Mouse (Mus musculus) neural tube, embryonic 10.5 days (tissue): Measurements from ENCODE around the gene Pnkd.
"Not testable (repeated sequence)": the region's sequence is repeated elsewhere in the genome, so short reads cannot be mapped to it uniquely, and the experiment has no call there.

Experiments
- DNase-seq: peaks from one replicate; pipeline ENCODE4 v3.0.0-alpha.2; 2017; ENCODE audit warnings: low spot score; ENCODE audit errors: extremely low spot score

The Pnkd gene

GRCm38 (mm10) chr1:74387386-74387988 is 102.8 kb downstream of the Pnkd start:
- no peak for DNase-seq

- DNase-seq = no peak
Observed at GRCm38 (mm10) chr1:74388398-74388920, 103.7 kb downstream of the Pnkd start.

DNA sequence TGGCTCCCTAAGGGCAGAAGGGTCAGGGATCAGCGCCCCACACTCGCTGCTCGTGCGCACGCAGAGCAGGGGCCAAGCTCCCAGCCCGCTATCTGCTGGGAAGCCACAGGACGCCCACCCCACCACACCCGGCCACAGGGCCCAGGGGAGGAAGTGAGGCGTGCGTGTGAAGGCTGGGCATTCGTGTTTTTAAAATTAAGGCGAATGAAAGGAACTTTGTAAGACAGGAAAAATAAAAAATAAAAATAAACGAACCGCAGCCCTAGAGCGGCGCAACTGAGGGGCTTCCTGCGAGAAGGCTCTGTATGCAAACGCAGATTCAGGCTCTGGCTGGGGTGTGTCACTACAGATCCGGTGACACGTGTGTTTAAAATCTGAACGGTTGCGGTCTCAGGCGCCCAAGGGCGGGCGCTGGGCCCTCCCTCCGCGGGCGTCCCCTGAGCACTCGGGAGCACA is 105.1 kb downstream of the Pnkd start:
- DNase-seq = peak; percentile 38

DNA sequence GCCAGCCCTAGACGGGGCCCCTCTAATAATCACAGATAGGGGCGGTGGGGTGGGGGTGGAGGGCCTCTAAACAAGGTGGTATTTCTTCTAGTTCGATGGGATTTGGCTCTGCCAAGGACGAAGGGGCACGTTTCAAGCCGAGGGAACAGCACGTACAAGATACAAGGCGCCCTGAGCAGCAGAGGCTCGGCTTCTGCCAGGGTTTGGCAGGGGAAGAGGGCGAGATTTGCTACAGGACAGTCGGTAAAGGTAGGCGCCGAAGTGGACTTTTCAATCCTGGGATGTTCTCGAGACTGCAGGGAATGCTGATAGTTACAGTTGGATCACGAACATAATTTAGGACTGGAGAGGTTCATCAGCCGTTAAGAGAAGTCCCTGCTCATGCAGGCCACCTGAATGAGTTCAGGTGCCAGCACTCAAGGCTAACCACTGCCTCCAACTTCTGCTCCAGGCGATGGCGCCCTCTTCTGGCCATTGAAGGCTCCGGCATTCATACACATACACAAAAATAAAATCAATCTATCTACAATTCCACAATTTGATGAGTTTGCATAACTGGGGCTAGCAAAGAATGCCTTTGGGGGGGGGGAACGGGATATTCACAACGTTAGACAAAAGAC is 105.7 kb downstream of the Pnkd start:
- DNase-seq = peak; percentile 66

DNA sequence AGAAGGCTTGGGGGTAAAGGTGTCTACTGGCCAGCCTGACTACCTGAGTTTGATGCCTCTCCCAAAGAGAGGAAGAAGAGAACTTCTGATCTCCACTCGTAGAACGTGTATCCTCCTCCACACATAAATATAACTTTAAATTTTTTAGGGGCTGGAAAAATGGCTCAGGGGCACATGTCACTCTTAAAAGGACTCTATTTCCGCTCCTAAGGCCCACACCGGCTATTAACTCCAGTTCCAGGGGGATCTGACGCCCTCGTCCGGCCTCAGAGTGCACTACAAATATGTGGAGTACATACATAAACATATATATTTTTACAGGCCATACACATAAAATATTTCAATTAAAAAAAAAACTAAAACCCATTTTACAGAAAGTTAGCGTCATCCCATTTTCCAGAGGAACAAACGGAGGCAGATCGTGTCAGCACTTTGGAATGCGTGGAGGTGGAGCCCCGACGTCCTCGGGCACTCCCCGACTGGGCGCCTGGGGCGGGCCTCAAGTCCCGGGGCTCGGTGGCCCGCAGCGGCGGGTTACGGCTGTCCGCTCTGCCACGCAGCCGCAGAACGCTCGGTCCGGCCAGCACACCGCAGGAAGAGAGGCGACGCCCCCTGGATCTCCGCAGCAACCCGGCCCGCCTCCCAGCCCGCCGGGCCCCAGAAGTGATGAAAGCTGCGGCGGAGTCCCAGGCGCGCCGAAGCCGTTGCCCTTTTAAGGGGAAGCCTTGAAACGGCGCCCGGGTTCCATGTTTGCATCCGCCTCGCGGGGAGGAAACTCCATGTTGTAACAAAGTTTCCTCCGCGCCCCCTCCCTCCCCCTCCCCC is 106.4 kb downstream of the Pnkd start, which contains the start of gene Ctdsp1:
Ctdsp1 (plus strand) TSS at position 586 of the 825 bp plus-strand sequence.
- DNase-seq = peak; percentile 97

GRCm38 (mm10) chr1:74391844-74392441 is 107.2 kb downstream of the Pnkd start:
- DNase-seq = peak; percentile 69

- DNase-seq = no peak
Observed at GRCm38 (mm10) chr1:74392446-74392994, 107.8 kb downstream of the Pnkd start.

GRCm38 (mm10) chr1:74393010-74393409 is 108.3 kb downstream of the Pnkd start:
- no peak for DNase-seq

DNA sequence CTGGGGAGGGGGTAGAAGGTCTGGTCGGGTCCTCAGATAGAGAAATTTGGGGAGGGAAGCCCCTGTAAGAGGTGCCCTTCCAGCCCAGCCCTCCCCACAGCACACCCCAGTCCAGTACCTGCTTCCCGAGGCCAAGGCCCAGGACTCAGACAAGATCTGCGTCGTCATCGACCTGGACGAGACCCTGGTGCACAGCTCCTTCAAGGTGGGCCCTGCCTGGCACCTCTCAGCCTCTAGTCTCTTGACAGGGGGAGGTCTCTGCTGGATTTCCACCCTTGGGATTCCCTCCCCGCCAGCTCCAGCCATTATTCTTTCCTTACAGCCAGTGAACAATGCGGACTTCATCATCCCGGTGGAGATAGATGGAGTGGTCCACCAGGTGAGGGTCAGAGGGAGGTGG is 109.0 kb downstream of the Pnkd start:
- DNase-seq = no peak

DNA sequence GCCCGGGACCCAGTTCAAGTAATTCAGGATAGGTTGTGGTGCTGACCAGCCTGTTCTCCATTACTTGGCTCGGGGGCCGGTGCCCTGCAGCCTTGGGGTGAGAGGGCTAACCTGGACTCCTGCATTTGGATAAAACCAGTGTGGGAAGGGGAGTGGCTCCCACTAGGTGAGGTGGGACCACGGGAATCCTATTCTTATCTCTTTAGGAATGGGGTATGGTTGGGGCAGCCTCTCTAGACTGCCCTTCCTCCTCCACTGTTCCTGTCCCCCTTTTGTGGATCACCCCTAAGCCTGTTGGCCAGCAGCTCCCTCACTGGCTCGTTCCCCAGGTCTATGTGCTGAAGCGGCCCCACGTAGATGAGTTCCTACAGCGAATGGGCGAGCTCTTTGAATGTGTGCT is 109.6 kb downstream of the Pnkd start:
- DNase-seq = no peak

DNA sequence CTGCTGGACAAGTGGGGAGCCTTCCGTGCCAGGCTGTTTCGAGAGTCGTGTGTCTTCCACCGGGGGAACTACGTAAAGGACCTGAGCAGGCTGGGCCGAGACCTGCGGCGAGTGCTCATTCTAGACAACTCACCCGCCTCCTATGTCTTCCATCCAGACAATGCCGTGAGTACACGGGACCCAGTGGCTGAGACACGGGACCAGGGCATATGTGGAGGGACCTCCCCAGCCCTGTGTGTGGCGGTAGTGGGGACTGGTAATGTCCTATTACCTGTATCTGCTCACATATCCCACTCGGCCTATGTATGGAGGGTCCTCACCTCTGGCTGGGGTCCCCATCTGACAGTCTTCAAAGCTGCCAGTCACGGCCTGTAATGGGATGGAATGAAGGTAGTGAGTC is 110.1 kb downstream of the Pnkd start:
- no peak for DNase-seq

- DNase-seq = no peak
Observed at GRCm38 (mm10) chr1:74395290-74395689, 110.6 kb downstream of the Pnkd start.

DNA sequence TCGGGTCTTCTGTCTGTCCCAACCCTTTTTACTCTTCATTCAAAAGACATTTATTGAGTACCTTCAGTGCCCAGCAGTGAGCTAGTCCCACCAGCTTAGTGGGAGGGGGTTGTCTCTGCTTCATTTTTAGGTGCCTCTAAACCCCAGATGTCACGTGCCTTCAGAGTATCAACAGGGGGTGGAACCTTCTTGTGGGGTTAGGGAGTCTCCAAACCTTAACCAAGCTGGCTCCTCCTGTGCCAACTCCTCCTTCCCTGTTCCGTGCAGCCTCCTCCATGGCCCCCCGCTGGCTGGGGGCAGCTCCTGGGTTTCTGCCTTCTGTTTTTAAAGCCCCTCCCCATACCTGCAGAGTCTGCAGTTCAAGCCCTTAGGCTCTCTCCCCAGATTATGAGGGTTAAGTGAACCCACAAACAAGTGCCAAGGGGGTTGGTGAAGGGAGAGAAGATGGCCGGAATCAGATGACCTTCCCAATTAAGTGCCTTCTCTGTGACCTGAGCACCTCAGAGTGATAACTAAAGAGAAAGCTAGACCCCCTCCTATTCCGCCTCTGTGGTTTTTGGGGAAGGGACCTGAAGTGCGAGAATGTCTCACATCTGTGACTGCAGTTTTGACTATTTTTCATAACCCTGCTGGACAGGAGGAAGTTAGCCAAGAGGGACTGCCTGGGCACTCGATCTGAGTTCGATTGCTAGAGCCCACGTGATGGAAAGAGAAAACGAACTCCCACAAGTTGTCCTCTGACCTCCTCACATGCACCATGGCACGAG is 111.9 kb downstream of the Pnkd start:
- not testable (repeated sequence) for DNase-seq

- peak; percentile 97 for DNase-seq
Observed at GRCm38 (mm10) chr1:74397268-74397918, 112.7 kb downstream of the Pnkd start.

- peak; percentile 71 for DNase-seq
Observed at GRCm38 (mm10) chr1:74397919-74398451, 113.3 kb downstream of the Pnkd start.

DNA sequence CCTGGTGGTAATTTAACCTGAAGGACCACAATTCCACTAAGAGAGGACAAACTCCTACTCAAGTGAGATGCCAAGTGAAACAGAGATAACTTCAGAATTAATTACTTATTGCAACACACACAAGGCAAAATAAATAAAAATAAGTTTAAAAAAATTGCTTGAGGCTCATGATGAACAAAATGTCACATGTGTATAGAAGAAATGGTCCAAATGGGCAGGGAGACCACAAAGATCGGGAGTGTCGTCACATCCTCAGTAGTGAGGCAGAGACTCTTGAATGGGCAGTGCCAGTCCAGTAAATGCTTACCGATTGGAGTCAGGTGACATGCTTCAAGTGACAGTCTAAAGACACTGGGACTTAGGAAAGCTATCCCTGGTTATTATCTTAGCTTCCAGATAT is 115.8 kb downstream of the Pnkd start:
- DNase-seq = no peak

DNA sequence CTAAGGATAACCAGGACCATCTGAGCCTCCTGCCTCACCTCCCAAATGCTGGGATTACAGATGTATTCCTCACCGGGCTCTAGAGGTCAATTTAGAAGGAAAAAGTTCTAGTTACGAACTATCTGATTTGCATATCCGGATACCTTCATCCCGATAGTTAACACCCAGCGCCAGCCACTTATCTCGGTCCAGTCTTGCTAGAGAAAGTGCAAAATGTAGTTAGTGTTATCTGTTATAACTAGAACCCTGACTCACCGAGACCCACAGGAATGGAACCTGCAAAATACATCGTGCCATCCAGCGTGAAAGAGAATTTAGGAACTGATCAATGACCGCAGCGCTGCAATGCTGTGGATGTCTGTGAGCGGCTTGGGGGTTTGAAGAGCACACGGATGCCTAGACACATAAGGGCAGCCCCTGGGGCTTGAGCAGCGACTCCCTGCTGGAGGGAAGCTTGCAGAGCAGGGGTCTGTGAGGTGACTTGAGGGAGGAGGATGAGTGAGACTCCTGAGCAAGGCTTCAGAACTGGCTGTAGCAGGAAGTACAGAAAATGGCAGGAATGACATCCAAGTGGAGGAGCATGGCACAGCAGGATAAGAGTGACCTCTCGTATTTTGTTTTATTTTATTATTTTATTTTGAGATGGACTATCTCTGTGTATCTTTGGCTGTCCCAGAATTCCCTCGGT is 116.4 kb downstream of the Pnkd start:
- DNase-seq = no peak
